Mouse (Mus musculus): ENCODE results near the gene Ptpn12. TPM values are rescaled to one million over a fixed set of nuclear protein-coding genes. Genes with fewer than 3 reads are reported as not detected.
A peak's percentile ranks its signal among the peaks of the same experiment; 100 is the strongest.

The Ptpn12 gene
- total RNA-seq, 4 experiments from 2014 or later, result 8.3 to 15.7 (median 12.5) TPM

DNA sequence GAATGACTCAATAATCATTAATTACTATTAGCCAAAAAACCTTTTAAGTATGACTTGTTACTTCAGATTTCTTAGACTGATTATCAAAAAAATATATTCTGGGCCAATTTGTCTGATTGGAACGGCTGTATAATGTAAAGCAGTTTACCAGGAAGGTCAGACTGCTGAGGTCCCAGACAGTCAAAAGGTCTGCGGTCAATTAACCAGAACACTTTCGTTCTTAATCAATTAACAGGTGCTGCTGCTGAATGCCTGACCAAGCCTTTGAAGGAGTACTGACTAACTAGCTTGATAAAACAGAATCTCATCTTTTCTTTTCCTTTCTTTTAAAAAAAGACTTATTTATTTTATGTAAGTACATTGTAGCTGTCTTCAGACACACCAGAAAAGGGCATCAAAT, 23.1 kb downstream of the Ptpn12 start:
- no peak for DNase-seq (ENCODE audit: low spot score in 2 of 2)

DNA sequence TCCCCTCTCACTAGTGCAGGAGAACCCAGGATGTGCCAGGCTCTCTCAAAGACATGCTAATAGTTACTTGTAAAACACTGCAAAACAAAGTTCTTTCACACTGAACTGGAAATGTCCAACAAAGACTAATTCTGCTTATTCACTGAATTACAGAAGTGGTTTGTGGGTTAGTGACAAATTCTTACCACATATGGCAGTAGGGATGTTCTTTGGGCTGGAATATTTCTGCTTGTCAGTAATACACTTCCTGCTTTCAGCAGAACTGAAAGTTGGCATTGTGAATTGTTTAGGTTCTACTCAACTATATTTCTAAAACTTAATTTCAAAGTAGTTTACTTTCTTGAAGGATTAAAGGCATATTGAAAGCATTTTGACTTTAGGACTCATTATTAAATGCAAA, 25.5 kb downstream of the Ptpn12 start:
- no peak for DNase-seq (ENCODE audit: low spot score in 2 of 2)

DNA sequence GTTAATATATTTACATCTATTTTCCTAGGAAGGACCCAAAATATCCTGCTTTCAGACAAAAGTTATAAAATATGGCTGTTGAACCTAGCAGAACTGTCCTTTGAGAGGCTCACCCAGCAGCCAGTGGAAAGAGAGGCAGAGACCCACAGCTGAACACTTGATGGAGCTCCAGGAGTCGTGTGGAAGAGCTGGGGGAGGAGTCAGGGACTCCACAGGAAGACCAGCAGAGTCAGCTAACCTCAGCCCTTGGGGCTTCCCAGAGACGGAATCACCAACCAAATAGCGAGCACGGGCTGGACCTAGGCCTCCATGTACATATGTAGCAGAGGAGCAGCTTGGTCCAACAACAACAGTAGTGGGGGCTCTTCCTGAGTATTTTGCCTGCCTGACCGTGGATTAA, 38.6 kb downstream of the Ptpn12 start:
- DNase-seq (ENCODE audit: low spot score in 2 of 2), result no peak

DNA sequence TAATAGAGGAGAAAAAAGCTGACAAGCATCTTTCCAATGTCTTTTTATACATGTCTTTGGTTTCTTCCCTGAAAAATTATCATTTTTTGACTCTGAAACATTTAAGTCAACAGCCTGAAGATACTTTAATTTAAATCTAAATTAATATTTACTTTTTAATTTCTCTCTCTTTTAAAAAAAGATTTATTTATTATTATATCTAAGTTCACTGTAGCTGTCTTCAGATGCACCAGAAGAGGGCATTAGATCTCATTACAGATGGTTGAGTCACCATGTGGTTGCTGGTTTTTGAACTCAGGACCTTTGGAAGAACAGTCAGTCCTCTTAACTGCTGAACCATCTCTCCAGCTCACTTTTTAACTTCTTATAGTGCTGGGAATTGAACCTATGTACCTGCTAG, 44.8 kb downstream of the Ptpn12 start:
- DNase-seq (ENCODE audit: low spot score in 2 of 2), result no peak

DNA sequence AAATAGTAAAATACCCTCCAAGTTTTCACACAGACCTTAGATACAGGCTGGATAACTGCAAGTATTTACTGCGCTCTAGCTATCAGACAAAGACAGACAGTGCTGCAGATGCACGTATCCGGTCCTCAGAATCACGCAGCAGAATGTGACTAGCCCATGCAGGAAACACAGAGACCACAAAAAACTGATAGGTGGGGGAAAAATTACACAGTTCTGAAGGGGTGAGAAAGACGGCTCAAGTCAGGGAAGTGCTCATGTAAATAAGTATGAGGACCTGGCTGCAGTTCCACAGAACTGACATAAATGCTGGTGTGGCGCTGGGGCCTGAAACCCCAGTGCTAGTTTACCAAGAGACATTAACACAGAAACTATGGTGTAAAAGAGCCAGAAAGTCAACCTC, 53.0 kb downstream of the Ptpn12 start:
- no peak for DNase-seq (ENCODE audit: low spot score in 2 of 2)

DNA sequence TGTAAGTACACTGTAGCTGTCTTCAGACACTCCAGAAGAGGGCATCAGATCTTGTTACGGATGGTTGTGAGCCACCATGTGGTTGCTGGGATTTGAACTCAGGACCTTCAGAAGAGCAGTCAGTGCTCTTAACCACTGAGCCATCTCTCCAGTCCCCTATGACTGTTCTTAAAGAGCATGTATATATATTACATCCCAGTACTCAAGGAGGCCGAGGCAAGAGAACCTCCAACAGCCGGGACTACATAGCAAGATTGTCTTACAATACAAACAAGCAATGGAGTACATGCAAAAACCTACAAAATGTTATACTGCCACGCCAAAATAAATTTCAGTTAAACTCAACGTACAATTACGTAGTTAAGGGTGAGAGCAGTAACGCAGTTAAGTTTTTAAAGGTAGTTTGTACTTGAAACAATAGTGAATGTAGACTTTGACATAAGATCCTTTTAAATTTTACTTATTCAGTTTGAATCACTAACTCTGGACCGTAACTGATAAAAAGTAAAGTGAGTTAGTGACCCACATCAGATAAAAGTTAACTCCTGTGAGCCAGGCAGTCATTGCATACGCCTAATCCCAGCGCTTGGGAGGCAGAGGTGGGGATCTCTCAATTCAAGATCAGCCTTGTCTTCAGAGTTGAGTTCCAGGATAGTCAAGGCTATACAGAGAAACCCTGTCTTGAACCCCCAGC, 53.9 kb downstream of the Ptpn12 start:
- no peak for DNase-seq (ENCODE audit: low spot score in 2 of 2)

DNA sequence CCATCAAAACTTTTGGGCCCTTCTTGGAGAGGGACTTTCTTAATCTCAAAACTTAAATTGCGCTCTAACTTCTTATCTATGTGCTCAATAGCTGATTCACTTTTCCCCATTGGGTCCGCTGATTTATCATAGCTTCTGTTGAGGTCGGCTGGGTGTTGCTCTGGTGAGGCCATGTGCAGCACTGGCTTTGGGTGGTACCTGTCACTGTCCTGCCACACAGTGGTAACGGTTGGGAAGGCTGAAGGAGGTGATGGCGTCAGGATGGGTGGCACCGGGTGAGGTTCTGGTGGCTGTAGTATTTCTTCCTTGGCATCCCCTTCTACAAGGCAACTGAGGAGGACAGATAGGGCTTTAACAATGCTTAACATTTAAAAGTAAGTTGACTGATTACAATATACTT, 57.3 kb downstream of the Ptpn12 start:
- DNase-seq (ENCODE audit: low spot score in 2 of 2), result no peak

DNA sequence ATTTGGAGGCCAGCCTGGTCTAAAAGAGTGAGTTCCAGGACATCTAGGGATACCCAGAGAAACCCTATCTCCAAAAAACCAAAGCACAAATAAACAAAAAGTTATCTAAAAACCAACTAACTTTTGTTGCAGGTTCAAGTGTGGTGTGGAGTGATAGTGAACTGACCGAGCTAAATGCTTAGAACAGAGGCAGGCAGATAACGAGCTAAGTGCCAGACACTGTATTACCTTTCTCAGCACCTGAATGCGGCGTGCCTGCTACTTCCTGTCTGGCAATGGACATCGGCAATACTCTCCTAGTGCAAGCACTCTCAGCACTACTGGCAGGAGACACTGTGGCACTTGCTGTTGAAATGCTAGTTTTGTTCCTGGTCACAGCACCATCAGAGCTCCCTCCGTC, 58.2 kb downstream of the Ptpn12 start:
- DNase-seq (ENCODE audit: low spot score in 2 of 2), result no peak

DNA sequence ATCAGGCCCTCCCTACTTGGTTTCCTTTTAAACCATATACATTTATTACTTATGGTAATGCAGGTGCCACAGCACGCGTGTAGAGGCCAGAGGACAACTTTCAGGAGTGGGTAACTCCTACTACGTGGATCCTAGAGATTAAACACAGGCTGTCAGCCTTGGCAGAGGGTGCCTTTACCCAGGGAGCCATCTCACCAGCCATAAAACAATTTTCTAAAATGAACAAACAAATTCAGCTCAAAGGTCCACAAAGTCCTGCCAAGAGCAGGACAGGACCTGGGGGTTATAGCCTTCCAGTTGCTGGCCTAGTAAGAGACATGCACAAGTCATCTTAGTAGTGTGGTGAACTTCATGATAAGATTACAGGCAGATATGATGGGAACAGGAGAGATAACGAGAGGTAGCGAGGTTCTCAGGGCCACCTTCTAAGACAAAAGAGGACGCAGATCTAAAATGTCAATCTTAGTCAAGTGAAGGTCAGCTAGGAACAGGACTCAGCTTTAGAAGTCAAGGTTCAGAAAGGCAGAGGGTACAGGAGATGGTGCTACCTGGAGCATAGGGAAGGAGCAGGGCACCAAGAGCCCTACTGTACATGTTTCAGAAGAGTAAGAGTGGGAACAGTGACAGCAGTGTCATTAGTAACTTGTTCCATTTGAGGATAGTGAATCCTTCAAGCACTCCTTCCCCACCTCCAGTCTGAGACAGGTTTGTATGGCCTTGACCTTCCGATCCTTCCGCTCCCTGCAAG, 65.5 kb downstream of the Ptpn12 start:
- no peak for DNase-seq (ENCODE audit: low spot score in 2 of 2)

DNA sequence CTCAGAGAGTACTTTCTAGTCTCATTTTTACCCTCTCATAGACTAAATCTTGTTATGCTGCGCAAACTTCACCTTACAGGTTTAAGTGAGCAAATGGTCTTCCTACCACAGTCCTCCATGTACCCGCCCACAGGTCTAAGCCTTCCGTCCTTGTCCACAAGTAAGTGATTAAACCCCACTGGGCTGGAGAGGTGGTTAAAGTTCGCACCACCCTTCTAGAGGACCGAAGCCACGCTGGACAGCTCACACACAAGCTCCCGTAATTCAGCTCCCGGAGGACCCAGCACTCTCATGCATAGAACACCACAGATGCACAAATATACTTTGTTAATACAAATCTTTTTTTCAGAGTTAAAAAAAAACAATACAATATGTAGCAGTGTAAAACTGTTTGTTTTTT, 69.4 kb downstream of the Ptpn12 start:
- no peak for DNase-seq (ENCODE audit: low spot score in 2 of 2)

DNA sequence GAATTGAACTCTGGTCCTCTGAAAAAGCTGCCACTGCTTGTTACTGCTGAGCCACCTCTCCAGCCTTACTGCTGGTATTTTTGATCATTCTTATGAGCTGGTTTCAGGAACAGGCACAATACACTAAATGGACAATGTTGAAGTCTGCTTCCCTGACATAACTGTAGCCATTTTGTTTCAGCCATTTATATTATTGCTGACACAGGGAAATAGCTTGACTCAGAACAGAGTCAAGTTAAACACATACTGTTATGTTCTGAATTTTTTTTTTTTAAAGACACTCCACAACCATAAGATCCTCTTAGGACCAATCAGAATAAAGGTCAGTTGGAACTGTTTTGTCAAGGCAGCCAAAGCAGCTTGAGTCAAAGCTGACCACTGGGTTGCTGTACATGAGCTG, 72.2 kb downstream of the Ptpn12 start:
- DNase-seq (ENCODE audit: low spot score in 2 of 2), result no peak

DNA sequence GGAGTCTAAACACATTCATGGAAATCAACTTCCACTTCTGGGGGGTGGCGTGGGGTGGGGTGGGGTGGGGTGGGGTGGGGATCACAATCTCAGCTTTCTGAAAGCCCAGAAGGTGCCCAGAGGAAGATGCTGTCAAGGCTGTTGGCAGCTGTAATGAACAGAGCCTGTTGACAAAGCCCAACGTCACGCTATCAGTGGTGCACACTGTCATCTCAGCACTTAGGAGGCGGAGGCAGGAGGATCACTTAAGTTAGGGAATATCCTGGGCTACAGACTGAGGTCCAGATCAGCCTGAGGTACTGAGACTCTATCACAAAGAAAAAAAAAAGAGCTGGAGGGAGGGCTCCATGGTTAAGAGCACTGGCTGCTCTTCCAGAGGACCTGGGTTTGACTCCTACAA, 81.0 kb downstream of the Ptpn12 start:
- DNase-seq (ENCODE audit: low spot score in 2 of 2), result no peak

DNA sequence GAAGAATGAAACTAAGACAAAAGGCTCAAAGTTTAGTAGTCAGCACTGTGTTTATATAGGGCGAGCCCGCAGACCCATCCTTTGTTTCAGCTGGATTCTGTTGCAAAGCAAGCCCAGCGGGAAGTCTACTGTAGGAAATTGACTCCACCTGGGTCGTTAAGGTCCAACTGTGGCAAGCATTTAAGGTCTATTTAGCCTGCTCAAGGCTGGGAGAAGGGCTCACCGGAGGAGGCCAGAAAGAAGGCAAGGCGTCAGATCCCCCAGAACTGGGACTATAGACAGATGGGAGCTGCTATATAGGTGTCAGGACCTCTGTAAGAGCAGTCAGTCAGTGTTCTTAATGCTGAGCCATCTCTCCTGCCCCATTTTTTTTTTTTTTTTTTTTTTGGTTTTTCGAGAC, 81.7 kb downstream of the Ptpn12 start:
- DNase-seq (ENCODE audit: low spot score in 2 of 2), result no peak

DNA sequence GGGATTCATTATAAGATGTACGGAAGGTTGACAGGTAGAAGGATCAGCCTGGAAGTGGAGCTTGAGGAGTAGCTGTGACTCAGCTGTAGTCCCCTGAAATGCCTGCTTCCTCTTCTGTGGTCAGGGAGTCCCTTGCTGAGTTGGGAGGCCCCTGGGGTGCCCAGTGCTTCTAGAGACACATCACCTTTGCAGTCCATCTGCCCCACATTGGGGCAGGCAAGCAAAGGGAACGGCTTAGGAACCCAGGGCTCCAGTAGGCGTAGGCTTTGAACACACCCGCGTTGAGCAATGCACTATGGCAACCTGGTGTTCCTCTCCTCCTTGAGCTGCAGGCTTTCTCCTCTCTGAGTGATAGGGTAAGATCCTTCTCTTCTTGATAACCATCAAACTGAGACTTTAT, 82.6 kb downstream of the Ptpn12 start:
- no peak for DNase-seq (ENCODE audit: low spot score in 2 of 2)

DNA sequence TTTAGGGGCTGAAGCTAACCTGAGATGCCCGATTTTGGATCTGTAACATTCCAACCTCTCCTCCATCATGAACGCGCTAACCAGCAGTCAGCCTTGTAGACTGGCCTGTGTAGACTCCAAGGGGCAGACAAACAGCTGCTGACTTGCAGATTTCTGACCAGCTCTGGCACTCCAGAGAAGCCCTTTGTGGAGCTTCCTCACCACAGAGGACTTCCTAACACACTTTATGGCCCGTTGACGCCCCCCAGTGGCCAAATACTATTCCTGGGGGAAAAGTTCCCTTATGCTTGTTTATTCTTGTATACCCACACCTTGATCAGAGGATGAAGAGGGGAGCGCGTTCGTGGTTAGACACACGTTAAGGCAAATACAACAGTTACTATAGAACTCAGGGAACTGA, 86.7 kb downstream of the Ptpn12 start:
- peak; percentile 55 to 57 for DNase-seq (ENCODE audit: low spot score in 2 of 2)

DNA sequence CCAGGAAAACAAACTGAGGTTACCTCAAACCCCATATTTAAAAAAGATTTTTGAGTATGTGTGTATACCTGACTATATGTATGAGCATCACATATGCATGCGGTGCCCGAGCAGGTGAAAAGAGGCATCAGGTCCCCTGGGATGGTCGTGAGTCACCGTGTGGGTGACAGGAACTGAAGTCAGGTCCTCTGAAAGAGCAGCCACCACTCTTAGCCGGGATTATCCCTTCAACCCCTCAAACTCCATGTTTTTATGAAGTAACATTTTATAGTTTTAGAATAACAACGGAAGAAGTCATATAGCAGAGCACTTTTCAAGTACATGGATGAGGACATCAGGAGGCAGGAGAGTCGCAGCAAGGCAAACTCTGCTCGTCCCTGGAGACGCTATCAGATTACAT, 87.2 kb downstream of the Ptpn12 start:
- DNase-seq (ENCODE audit: low spot score in 2 of 2), result no peak

DNA sequence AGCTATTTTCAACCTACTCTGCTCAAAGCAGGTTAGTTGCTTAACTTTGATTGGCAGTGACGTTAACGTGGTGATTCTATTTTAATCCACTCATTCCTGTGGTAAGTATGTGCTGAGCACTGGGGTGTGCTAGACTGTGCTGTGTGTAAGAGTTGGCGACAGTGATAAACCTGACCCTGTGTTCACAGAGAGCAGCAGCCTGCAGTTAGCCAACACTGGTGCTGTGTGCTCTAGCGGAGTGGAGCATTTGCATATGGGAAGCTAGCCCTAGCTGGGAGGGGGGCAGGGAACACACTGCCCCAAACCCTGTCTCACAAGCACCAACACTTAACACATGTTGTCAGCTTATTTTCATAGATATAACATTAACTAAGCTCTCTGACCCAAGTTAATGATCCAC, 87.8 kb downstream of the Ptpn12 start:
- DNase-seq (ENCODE audit: low spot score in 2 of 2), result no peak

DNA sequence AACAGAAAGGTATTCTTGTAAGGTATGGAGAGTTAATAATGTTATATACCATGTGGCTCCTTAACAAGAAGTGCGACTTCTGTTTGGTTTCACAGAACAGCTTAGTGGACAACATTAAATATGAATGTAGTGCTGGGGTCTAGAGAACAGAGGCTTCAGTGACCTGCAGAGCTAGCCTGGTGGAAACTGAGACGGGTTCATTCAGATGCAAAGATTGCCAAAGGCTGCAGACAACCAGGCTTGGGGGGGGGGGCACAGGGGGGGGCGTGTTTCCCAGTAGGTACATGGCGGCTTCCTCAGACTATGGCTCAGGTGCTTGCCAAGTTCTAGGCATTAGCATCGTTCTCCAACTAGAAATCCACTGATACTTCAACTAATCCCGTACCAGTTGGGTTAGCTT, 91.3 kb downstream of the Ptpn12 start:
- no peak for DNase-seq (ENCODE audit: low spot score in 2 of 2)

DNA sequence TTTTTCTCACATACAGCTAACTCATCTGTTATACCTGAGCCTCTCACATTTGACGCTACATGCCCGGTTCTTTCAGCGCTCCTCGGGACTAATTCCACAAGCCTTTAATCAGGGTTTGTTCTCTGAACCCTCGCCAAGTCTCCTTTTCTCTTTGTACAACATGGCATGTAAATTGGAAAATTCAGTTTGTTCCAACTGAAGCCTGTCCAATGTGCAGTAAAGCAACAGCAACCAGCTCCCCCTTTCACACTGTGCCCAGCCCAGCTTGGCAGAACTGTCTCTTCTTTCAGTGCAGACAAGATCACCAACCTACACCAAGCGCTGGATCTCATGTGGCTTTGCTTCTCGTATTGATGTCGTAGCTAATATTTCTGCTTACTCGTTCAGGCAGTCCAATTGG, 92.4 kb downstream of the Ptpn12 start:
- DNase-seq (ENCODE audit: low spot score in 2 of 2), result no peak

DNA sequence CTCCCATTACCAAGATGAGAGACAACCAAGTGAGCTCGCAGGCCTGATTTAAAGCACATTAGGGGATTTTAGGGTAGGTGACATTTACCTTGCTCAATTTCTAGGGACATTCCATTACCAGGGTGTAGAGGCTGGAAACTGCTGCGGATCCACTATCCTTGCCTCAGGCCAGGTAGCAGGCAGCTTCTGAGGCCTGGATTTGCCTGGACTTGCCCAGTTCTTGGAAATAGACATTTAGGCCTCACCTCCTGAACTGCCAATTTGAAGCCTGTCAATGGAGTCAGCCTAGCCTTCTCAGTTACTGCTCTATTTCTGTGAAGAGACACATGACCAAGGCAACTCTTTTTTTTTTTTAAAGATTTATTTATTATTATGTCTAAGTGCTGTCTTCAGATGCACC, 94.8 kb downstream of the Ptpn12 start:
- no peak for DNase-seq (ENCODE audit: low spot score in 2 of 2)

DNA sequence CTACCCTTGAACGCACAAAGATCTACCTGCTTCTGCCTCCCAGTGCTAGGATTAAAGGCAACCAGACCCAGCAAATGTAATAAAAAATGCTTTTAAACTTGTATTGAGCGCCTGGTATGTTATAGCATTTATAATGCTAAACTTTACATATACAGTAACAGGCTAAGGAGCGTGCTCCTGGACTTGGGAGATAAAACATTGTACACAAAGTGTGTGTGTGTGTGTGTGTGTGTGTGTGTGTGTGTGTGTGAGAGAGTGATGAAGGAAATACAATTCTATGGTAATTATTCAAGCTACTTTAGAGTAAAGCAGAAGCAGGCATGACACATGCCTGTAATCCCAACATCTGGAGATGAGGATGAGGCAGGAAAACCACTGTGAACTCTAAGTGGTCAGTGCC, 99.4 kb downstream of the Ptpn12 start, which contains the start of gene Rsbn1l:
TSS of gene Rsbn1l (minus strand) at position 101 of the 400 bp plus-strand sequence.
- no peak for DNase-seq (ENCODE audit: low spot score in 2 of 2)

DNA sequence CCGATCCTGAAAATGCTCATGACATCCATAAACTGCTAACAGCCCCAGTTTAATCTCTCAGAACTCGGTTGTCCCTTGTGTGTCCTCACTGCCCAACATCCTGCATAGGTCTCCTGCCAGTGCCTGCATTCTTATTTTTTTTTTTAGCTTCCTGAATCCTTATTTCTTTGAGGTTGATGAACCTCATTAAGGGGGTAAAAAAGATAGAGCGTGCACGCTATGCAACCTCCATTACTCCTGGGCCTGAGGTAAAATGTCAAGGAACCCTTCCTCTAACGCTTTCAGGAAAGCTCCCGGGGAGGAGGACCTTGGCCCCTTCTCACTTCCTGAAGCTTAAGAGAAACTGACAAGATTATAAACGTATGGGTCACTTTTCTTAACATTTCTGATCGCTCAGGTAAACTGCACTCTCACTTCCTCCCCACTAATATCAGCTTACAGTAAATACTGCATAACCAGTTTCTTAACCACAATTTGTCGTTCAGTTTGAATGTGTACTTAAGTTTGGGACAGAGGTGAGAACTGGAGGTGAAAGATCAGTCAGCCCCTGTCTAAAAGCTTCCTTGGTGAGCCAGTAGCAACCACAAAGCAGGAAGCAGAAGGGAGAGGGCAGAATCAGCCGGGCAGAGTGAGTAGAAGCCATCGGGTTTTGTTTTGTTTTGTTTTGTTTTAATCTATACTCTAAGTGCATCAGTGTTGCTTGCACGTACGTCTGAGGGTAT, 100.4 kb downstream of the Ptpn12 start:
- DNase-seq (ENCODE audit: low spot score in 2 of 2), result no peak

Data from gastrocnemius, adult 8-10 months (tissue).